Mouse (Mus musculus): ENCODE data around the gene Klrb1c. TPM values are rescaled to one million over a fixed set of nuclear protein-coding genes. Genes with fewer than 3 reads are reported as not detected.
A peak's percentile ranks its signal among the peaks of the same experiment; 100 is the strongest.
"Not testable (repeated sequence)": the region's sequence is repeated elsewhere in the genome, so short reads cannot be mapped to it uniquely, and the experiment has no call there.

The Klrb1c gene
- total RNA-seq, 2 experiments from 2014 or later = not detected

GRCm38 (mm10) chr6:128755402-128755763 is 33.6 kb downstream of the Klrb1c start:
- not testable (repeated sequence) for DNase-seq

- not testable (repeated sequence) for DNase-seq
These were observed 34.1 kb downstream of the Klrb1c start for GRCm38 (mm10) chr6:128754748-128755401.

- DNase-seq = peak; percentile 22
These were observed 34.8 kb downstream of the Klrb1c start for GRCm38 (mm10) chr6:128754265-128754664.

DNA sequence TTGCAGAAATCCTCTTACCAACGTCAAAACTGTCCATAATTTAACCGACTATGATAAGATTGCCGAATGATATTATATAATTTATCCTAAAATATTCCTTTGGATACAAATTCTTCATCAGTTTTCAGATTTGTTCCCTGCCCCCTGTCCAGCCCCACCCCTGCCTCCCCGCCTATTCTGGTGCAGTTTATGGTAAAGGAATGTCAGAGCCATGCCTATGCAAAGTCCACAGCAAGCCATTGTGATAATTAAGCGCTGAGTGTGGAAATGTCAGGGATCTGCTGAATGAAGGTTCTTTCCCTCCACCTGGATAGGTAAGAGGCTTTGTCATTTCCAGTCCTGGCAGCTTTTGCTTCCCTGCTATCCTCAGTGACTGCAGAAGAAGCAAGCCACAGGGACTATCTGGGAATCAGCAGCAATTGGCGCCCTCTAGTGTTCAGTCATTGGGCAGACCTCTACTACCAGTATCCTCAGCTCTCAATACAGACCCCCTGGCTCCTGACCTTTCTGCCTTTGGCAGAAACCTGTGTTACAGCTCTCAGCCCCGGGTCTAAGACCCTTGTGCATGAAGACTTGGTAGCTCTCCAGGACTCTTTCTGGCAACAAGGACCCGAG is 35.3 kb downstream of the Klrb1c start:
- DNase-seq = peak; percentile 87

DNA sequence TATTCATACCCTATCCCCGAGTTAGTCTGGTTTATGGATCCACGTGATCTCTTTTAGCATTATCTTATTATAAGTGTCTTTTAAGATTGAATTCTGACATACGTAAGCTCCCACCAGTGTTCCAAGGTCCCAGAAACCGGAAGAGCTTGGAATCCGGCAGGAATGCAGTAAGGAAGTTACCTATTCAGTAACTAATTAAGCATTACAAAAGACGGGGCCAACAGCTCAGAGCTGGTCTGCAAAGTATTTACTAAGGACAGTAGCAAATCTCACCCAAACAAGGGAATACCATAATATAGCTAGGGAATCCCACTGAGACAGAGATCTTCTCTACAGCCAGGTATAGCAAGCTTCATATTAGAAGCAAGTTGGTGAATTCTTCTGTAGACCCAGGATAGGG is 42.0 kb downstream of the Klrb1c start:
- not testable (repeated sequence) for DNase-seq

GRCm38 (mm10) chr6:128737445-128737844 is 51.6 kb downstream of the Klrb1c start:
- no peak for DNase-seq

GRCm38 (mm10) chr6:128736100-128736499 is 52.9 kb downstream of the Klrb1c start:
- peak; percentile 41 for DNase-seq

DNA sequence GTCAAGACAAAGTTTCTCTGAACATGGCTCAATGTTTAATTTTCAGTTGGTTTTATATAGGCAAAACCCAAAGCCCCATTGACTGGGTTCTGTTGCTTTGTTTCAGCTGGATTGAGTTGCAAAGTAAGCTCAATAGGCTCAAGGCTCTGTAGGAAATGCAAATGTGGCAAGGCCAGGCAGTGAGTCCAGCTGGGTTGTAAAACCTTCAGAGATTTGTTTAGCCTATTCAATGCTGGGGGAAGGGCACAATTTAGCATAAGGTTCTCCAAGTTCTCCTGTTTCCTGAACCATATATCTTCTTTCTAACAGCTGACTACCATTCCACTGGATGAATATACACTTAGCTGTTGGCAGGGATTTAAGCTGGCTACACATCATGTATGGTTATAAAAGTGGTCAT is 54.1 kb downstream of the Klrb1c start:
- no peak for DNase-seq

- no peak for DNase-seq
These were observed 54.9 kb downstream of the Klrb1c start for GRCm38 (mm10) chr6:128733908-128734679.

DNA sequence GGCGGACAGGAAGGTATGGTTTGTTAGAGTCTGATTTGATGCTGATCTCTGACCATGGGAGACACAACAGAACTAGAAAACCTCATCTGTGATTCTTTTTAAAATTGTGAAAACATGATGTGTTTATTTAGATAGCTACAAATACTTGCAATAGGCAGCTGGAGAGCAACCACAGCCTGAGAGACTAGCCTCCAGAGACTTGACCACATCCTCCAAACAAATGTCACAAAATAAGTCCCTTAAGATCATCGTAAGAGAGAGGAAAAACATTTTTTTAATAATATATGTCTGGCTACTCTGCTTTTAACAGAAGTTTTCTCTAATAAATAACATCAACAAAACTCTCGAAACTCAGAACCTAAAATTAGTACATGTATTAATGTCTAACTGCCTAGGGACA is 57.0 kb downstream of the Klrb1c start:
- DNase-seq = no peak

Other genes with a start within 250 kb of the Klrb1c start
- under 1 TPM in 1 of 2 experiments, not detected in 1; 0.11 TPM for gene A2ml1, start 207.6 kb downstream of the Klrb1c start, total RNA-seq (2021)
- not detected for gene Klrb1a, start 165.7 kb downstream of the Klrb1c start, total RNA-seq (2021)
- gene Clec2h, start 126.8 kb downstream of the Klrb1c start, total RNA-seq (2021) = not detected
- gene Klrb1, start 66.2 kb downstream of the Klrb1c start, total RNA-seq (2021) = not detected
- gene Gm44511, start 37.1 kb upstream of the Klrb1c start, total RNA-seq (2021) = not detected
- not detected for gene Klrb1b, start 37.1 kb upstream of the Klrb1c start, total RNA-seq (2021)
- gene Clec2i, start 98.4 kb upstream of the Klrb1c start, total RNA-seq (2021) = not detected
- gene BC035044, start 101.9 kb upstream of the Klrb1c start, total RNA-seq (2021) = under 1 TPM in 1 of 2 experiments, not detected in 1; 0.21 TPM
- 1 to 10 TPM in 1 of 2 experiments, under 1 TPM in 1; 0.63 to 1.5 TPM for gene Clec2g, start 145.2 kb upstream of the Klrb1c start, total RNA-seq (2021)